In the genomic region with DNA sequence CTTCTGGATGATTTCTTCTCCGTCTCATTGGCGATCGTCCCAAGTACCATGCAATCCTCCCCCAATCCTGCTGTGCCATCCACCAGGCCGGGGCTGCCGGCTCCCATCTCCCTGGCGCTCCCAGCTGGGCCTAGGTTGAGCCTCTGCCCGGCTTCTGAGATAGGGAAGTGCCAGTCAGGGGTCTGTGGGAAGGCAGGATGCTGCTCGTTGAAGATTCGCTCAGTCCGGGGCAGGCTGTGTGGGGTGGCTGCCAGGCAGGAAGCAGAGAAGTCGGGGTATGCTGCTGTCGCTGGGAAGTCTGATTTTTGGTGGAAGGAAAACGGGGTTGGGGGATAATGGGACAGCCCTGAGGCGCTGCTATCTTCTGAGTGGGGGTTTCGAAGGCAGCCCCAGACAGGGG, we compare ENCODE assay signal across 12 mouse cellular contexts. TPM values are rescaled to one million over a fixed set of nuclear protein-coding genes. Genes with fewer than 3 reads are reported as not detected.
A peak's percentile ranks its signal among the peaks of the same experiment; 100 is the strongest.
DNase-seq lines count a peak whose midpoint lies in the region; ATAC-seq and TF ChIP-seq lines count a peak whose summit lies in the region.
"Had no signal": no experiment of that assay in that cellular context is flagged by ENCODE, and none has a peak within 500 bp of the region (broad histone marks: within the 10 kb centered on the region; RNA-seq: fewer than 3 reads in every experiment).

No protein-coding gene starts in this region.

- peak overlapping the region; percentile 16; the same call in 1 of the 2 replicates for H3K4me2 ChIP-seq in stomach, embryonic 15.5 days
- no peak overlapping the region for H3K4me2 ChIP-seq in stomach, postnatal 0 days (replicated peaks; ENCODE audit: low read depth)
- no peak overlapping the region for H3K4me2 ChIP-seq in midbrain, postnatal 0 days (ENCODE audit: low read depth, low read length, poor library complexity, severe bottlenecking)
- H3K4me2 ChIP-seq: hindbrain, embryonic 12.5 days had no signal

- WGBS in stomach, embryonic 15.5 days: 35% methylated on average over 15 of the region's 15 CpGs
- 47% methylated on average over 15 of the region's 15 CpGs for WGBS in stomach, postnatal 0 days
- 39% methylated on average over 15 of the region's 15 CpGs for WGBS in midbrain, postnatal 0 days

- no peak overlapping the region for H3K9ac ChIP-seq in stomach, embryonic 15.5 days
- no peak overlapping the region for H3K9ac ChIP-seq in stomach, postnatal 0 days (ENCODE audit: low read length)
- H3K9ac ChIP-seq in midbrain, postnatal 0 days (replicated peaks; ENCODE audit: low read length, poor library complexity, severe bottlenecking): no peak overlapping the region
- H3K9ac ChIP-seq: hindbrain, embryonic 12.5 days had no signal

- H3K36me3 ChIP-seq in stomach, embryonic 15.5 days: no peaks in the 10 kb centered on the region
- H3K36me3 ChIP-seq in stomach, postnatal 0 days (ENCODE audit: control insufficient read depth, insufficient read depth, low read length): no peaks in the 10 kb centered on the region
- no peaks in the 10 kb centered on the region for H3K36me3 ChIP-seq in midbrain, postnatal 0 days (ENCODE audit: insufficient read depth, low read length)
- H3K36me3 ChIP-seq: hindbrain, embryonic 12.5 days had no signal

- H3K27ac ChIP-seq in stomach, embryonic 15.5 days: no peak overlapping the region
- no peak overlapping the region for H3K27ac ChIP-seq in stomach, postnatal 0 days (replicated peaks)
- H3K27ac ChIP-seq in midbrain, postnatal 0 days (ENCODE audit: low read depth, low read length): no peak overlapping the region
- H3K27ac ChIP-seq: hindbrain, embryonic 12.5 days had no signal

- H3K4me3 ChIP-seq in stomach, embryonic 15.5 days (replicated peaks): no peak overlapping the region
- no peak overlapping the region for H3K4me3 ChIP-seq in stomach, postnatal 0 days (ENCODE audit: low read depth, low read length)
- H3K4me3 ChIP-seq in midbrain, postnatal 0 days (ENCODE audit: low read depth, low read length): no peak overlapping the region
- H3K4me3 ChIP-seq: hindbrain, embryonic 12.5 days had no signal

- ATAC-seq in stomach, embryonic 15.5 days (ENCODE audit: insufficient read depth, low FRiP score, low read depth): no peak
- ATAC-seq in stomach, postnatal 0 days (ENCODE audit: low FRiP score, low TSS enrichment): no peak
- no peak for ATAC-seq in midbrain, postnatal 0 days (ENCODE audit: low FRiP score)
- ATAC-seq: Patski had no signal

- DNase-seq in gastrocnemius, postnatal 14 days: peak; percentile 32
- DNase-seq in gastrocnemius, postnatal 36 days: no peak
- DNase-seq in stomach, postnatal 0 days (ENCODE audit: low spot score): no peak
- peak; percentile 61 for DNase-seq in kidney, postnatal 14 days
- no peak for DNase-seq in retina, embryonic 14.5 days (ENCODE audit: low spot score)
- DNase-seq in midbrain, postnatal 0 days (ENCODE audit: low spot score): no peak
- no peak for DNase-seq in layer of hippocampus, adult 8-10 months (ENCODE audit: low spot score in 2 of 2)
- DNase-seq: liver; right cerebral cortex, adult 18-20 months had no signal

- intact Hi-C loops in gastrocnemius, postnatal 14 days (cut with DNase I; ENCODE audit: low total_unique reads): no loop called here
- intact Hi-C loops in gastrocnemius, postnatal 36 days (cut with DNase I): no loop called here

- H3K27me3 ChIP-seq in stomach, embryonic 15.5 days (replicated peaks): 0 out of 2 replicates have a peak, but pooled peaks cover 18% of the 10 kb centered on the region
- H3K27me3 ChIP-seq in stomach, postnatal 0 days (ENCODE audit: control insufficient read depth, insufficient read depth, low read length): no peaks in the 10 kb centered on the region
- peaks cover 4% of the 10 kb centered on the region; the same call in 1 of the 2 replicates for H3K27me3 ChIP-seq in midbrain, postnatal 0 days (ENCODE audit: insufficient read depth, low read length)

- no peaks in the 10 kb centered on the region for H3K9me3 ChIP-seq in stomach, embryonic 15.5 days
- H3K9me3 ChIP-seq in stomach, postnatal 0 days (ENCODE audit: control insufficient read depth, low read length): no peaks in the 10 kb centered on the region
- H3K9me3 ChIP-seq in midbrain, postnatal 0 days (ENCODE audit: low read length): no peaks in the 10 kb centered on the region
- H3K9me3 ChIP-seq: hindbrain, embryonic 12.5 days had no signal

- peaks cover 36% of the 10 kb centered on the region for H3K4me1 ChIP-seq in stomach, embryonic 15.5 days
- no peaks in the 10 kb centered on the region; the same call in 1 of the 2 replicates for H3K4me1 ChIP-seq in stomach, postnatal 0 days (replicated peaks; ENCODE audit: control insufficient read depth, insufficient read depth)
- H3K4me1 ChIP-seq in midbrain, postnatal 0 days (ENCODE audit: insufficient read depth, low read length): peaks cover 7% of the 10 kb centered on the region; the same call in 1 of the 2 replicates

- no peak for TF ChIP-seq CTCF in stomach, postnatal 0 days (IDR thresholded peaks at IDR 0.05; ENCODE audit: low read depth)
- TF ChIP-seq CTCF in midbrain, postnatal 0 days (IDR thresholded peaks at IDR 0.05): no peak

- no peak for TF ChIP-seq EP300 in stomach, postnatal 0 days (optimal IDR thresholded peaks at IDR 0.05)

RNA-seq across cellular contexts. Expression of a gene that starts 0.6 kb away (rescaled TPM):
- 10 to 100 TPM in 1 of 2 experiments, 1 to 10 TPM in 1; 8.6 to 10.8 TPM for total RNA-seq in gastrocnemius, postnatal 14 days (2021)
- total RNA-seq in gastrocnemius, postnatal 36 days (2021): 1 to 10 TPM; 3.1 to 3.5 TPM
- 5.0 and 5.3 TPM in 2 replicates for polyA plus RNA-seq in stomach, embryonic 15.5 days (2015; fragmentation: Nextera tagmentation; extraction: Ambion mirVana)
- 2.8 and 3.0 TPM in 2 replicates for polyA plus RNA-seq in stomach, postnatal 0 days (2015; fragmentation: Nextera tagmentation; extraction: Ambion mirVana)
- total RNA-seq in midbrain, postnatal 0 days (2014; rRNA removed): 0.66 and 1.0 TPM in 2 replicates
- 0.83 and 1.2 TPM in 2 replicates for polyA plus RNA-seq in midbrain, postnatal 0 days (2015; fragmentation: Nextera tagmentation; extraction: Ambion mirVana)
- 1 to 10 TPM in 1 of 4 experiments, under 1 TPM in 3; 0.86 to 1.1 (median 0.87) TPM for total RNA-seq in layer of hippocampus, adult 8-10 months (2022)

Comparison
In these comparisons a context has a peak if more than half of its experiments do, and no peak if none do; other contexts are left out.
1. DNase-seq: peak in gastrocnemius, postnatal 14 days (single experiment) and kidney, postnatal 14 days (single experiment); none in gastrocnemius, postnatal 36 days (0 of 2), stomach, postnatal 0 days (single experiment), retina, embryonic 14.5 days (single experiment), midbrain, postnatal 0 days (single experiment) and layer of hippocampus, adult 8-10 months (0 of 2).